Mouse (Mus musculus): Measurements from ENCODE around the gene Prl3c1. TPM values are rescaled to one million over a fixed set of nuclear protein-coding genes. Genes with fewer than 3 reads are reported as not detected.
"Not testable (repeated sequence)": the region's sequence is repeated elsewhere in the genome, so short reads cannot be mapped to it uniquely, and the experiment has no call there.

The Prl3c1 gene
- total RNA-seq (2021) = not detected
- long read RNA-seq, experiment 1 = 0 reads
- long read RNA-seq, experiment 2 = 0 reads

DNA sequence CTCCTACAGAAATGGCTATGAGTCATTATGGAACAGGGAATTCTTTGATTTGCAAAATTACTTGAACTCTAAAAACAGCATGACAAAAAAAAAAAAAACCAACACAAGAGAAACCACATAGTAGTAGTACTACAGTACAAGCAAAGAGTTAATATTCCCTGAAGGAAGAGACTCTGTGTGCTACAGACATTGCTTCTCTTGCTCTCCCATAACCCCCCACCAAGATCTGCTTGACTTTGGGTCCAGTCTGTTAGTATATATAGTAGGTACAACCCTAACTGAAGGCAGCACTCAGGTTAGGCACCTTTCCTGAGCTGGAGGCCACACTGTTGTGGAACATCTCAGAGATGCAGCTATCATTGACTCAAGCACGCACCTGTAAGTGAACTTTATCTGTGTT lies at the start of gene Prl3c1:
Gene Prl3c1 (plus strand): TSS at position 301 of the 400 bp plus-strand sequence.
- DNase-seq (ENCODE audit: low spot score in 2 of 2) = no peak
- Histone ChIP-seq H3K4me3 (no peak within 1 kb of the TSS), H3K27ac (no peak within 1 kb of the TSS)
- TF ChIP-seq CTCF (conservative IDR thresholded peaks at IDR 0.05) = no peak

DNA sequence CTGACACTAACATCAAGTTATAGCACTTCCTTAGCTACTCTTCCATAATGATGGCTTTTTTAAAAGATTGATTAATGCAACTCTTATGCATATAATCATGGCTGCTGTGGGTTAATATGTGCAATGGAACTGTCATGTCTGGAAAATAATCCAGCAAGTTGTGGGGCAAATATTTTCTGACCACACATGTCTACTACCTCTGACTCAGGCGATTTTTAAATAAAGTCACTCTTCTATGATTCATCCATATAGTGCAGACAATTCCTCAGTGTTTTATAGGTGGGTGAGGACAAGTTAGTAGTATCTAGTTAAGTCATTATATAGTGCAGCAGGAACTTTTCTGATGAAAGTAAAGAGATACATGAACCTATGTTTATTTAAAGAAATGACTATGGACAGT lies 48.2 kb upstream of the Prl3c1 start:
- DNase-seq (ENCODE audit: low spot score in 2 of 2) = no peak
- Histone ChIP-seq H3K4me3 (no peak overlapping the region), H3K27ac (no peak overlapping the region)
- TF ChIP-seq CTCF (conservative IDR thresholded peaks at IDR 0.05) = no peak

DNA sequence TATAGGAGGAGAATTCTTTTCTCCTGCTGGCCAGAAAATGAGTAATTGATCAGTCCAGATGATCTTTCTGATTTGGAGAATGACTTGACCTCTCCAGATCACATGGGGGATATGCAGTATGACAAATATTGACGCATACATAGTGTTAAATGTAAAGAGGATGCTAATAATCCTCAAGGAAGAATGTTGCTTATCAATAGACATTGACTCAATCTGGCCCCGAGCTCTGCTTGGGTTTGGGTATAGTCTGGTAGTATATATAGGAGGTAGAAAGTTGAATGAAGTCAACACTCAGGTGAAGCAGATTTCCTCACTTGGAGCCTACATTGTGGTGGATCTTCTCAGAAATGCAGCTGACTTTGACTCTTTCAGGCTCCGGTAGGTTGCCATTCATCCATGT lies 40.0 kb upstream of the Prl3c1 start, which contains the start of gene Prl3d3:
Gene Prl3d3 (plus strand): TSS at position 301 of the 400 bp plus-strand sequence.
- H3K4me3 ChIP-seq; DNase-seq (ENCODE audit: low spot score in 2 of 2); H3K27ac ChIP-seq: not testable (repeated sequence)

DNA sequence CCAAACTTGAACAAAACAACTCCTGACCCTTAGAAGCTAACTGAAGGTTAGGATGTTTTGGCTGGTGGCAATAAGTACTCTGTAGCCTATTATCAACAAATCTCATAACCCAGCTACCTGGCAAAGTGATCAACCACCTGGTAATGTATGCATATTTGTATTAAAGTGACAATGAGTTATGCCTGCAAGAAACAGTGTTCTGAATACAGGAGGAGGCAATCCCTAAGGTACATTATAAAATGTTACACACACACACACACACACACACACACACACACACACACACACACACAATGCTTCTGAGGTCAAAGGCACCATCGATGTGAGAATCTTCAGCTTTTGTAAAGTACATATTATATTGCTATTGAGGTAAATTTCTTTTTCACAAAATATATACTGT lies 45.1 kb downstream of the Prl3c1 start, which contains the start of gene Prl3b1:
Gene Prl3b1 (plus strand): TSS at position 301 of the 400 bp plus-strand sequence.
- H3K4me3 ChIP-seq = no peak within 1 kb of the TSS
- DNase-seq (ENCODE audit: low spot score in 2 of 2) = no peak
- no peak within 1 kb of the TSS for H3K27ac ChIP-seq
- no peak for TF ChIP-seq CTCF (conservative IDR thresholded peaks at IDR 0.05)

Other genes starting within 250 kb of the Prl3c1 start
- not detected for gene Prl, start 139.1 kb upstream of the Prl3c1 start, total RNA-seq (2021)
- not detected for gene Prl3d1, start 102.5 kb upstream of the Prl3c1 start, total RNA-seq (2021)
- not detected for gene Prl3d2, start 75.0 kb upstream of the Prl3c1 start, total RNA-seq (2021)
- not detected for gene Prl3d3, start 39.9 kb upstream of the Prl3c1 start, total RNA-seq (2021)
- not detected for gene Prl3b1, start 45.2 kb downstream of the Prl3c1 start, total RNA-seq (2021)
- gene Prl3a1, start 62.8 kb downstream of the Prl3c1 start, total RNA-seq (2021) = not detected
- not detected for gene Prl6a1, start 116.0 kb downstream of the Prl3c1 start, total RNA-seq (2021)
- not detected for gene Prl8a2, start 149.0 kb downstream of the Prl3c1 start, total RNA-seq (2021)
- gene Prl2b1, start 194.2 kb downstream of the Prl3c1 start, total RNA-seq (2021) = not detected
- not detected for gene Prl8a6, start 242.0 kb downstream of the Prl3c1 start, total RNA-seq (2021)